Mouse (Mus musculus) skeletal muscle tissue, adult 2 months (tissue): ENCODE measurements around the gene Prkca.

ENCODE experiments used
- DNase-seq: peaks from one replicate; pipeline ENCODE4 v3.0.0-alpha.2; 2012; ENCODE audit warnings: low read depth, low spot score

Gene Prkca

GRCm38 (mm10) chr11:108212030-108212429 is 131.7 kb downstream of the Prkca start:
- DNase-seq, result no peak

GRCm38 (mm10) chr11:108210749-108211148 is 133.0 kb downstream of the Prkca start:
- DNase-seq, result no peak

GRCm38 (mm10) chr11:108206602-108207001 is 137.1 kb downstream of the Prkca start:
- no peak for DNase-seq

- DNase-seq, result no peak
These were observed 138.9 kb downstream of the Prkca start for GRCm38 (mm10) chr11:108204895-108205248.

- DNase-seq, result no peak
These were observed 139.4 kb downstream of the Prkca start for GRCm38 (mm10) chr11:108204202-108204894.

GRCm38 (mm10) chr11:108202835-108203234 is 140.9 kb downstream of the Prkca start:
- no peak for DNase-seq

GRCm38 (mm10) chr11:108200679-108201586 is 142.8 kb downstream of the Prkca start:
- DNase-seq, result no peak

GRCm38 (mm10) chr11:108199429-108199985 is 144.2 kb downstream of the Prkca start:
- DNase-seq, result no peak

GRCm38 (mm10) chr11:108198592-108198991 is 145.1 kb downstream of the Prkca start:
- no peak for DNase-seq

GRCm38 (mm10) chr11:108197427-108198218 is 146.1 kb downstream of the Prkca start:
- no peak for DNase-seq

- DNase-seq, result no peak
These were observed 146.9 kb downstream of the Prkca start for GRCm38 (mm10) chr11:108196796-108197195.

- no peak for DNase-seq
These were observed 153.4 kb downstream of the Prkca start for GRCm38 (mm10) chr11:108190298-108190697.

- no peak for DNase-seq
These were observed 154.4 kb downstream of the Prkca start for GRCm38 (mm10) chr11:108189362-108189761.

- no peak for DNase-seq
These were observed 161.3 kb downstream of the Prkca start for GRCm38 (mm10) chr11:108182421-108182820.

- no peak for DNase-seq
These were observed 162.6 kb downstream of the Prkca start for GRCm38 (mm10) chr11:108181012-108181713.

- DNase-seq, result no peak
These were observed 164.9 kb downstream of the Prkca start for GRCm38 (mm10) chr11:108178802-108179201.

- no peak for DNase-seq
These were observed 165.5 kb downstream of the Prkca start for GRCm38 (mm10) chr11:108178258-108178657.

GRCm38 (mm10) chr11:108176715-108177114 is 167.0 kb downstream of the Prkca start:
- no peak for DNase-seq

GRCm38 (mm10) chr11:108171917-108172316 is 171.8 kb downstream of the Prkca start:
- DNase-seq, result no peak

- no peak for DNase-seq
These were observed 172.5 kb downstream of the Prkca start for GRCm38 (mm10) chr11:108171260-108171659.

- DNase-seq, result no peak
These were observed 173.6 kb downstream of the Prkca start for GRCm38 (mm10) chr11:108170107-108170506.
